Mouse (Mus musculus): ENCODE data around the gene Kcnj3.

The Kcnj3 gene

DNA sequence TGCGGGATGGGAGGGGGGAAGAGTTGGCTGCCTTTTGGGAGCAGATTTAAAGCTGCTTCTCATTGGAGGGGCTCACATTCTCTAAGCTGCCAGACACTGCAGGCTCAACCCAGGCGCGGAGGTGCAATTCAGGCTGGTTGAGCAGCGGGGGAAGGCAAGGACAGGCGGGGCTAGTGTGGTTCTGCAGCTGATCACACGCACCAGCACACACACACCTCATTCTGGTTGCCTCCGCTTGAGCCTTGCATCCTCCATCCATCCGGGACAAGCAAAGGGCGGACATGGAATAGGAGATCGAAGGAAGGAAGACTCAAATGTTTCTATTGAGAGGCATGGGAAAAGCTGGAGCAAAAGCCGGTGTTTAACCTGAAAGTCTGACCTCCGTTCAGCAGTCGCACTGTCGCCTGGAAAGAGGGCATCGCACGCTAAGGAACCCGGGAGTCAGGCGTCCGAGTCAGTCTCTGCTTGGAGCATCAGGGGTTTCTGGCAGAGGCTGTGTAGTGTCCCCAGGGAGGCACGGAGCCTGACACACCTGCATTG, at the start of gene Kcnj3:
Gene Kcnj3 (plus strand): TSS at position 250 of the 540 bp plus-strand sequence.
- in situ Hi-C loops (cut with MboI; ENCODE audit: low pct_unique_long_range_greater_than_20kb in 1 of 2, low sequenced_read_pairs in 2 of 2, unreplicated experiment in 1 of 2): no loop called here

DNA sequence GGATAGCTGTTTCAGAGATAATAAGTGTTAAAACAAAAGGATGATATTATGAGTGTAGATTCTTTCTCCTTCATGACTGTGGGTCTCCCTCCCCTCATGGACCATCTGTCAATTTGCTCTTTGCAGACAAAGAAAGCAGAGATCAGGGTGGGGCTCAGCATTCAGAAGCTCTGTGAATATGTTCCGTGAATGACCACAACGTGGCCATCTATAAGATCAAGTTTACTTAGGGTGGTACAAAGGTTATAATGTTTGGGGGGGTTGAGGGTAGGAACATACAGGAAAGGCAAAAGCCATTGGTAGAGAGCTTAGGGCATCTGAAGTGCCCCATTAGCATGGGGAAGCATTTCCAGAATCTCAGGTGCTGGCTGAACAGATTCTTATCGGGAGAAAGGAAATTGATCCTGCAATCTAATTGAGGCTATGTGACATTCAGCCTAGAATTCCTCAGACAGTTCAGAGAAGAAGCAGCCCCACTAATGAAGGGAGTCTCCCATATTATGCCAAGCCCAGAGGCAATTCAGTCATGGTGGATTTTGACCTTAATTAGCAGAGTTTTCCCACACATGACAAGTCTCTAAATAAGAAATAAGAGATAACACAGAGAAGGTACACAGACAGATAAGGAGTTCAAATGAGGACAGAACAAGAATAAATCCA, 45.3 kb upstream of the Kcnj3 start:
- in situ Hi-C loops (cut with MboI; ENCODE audit: low pct_unique_long_range_greater_than_20kb in 1 of 2, low sequenced_read_pairs in 2 of 2, unreplicated experiment in 1 of 2): no loop called here

DNA sequence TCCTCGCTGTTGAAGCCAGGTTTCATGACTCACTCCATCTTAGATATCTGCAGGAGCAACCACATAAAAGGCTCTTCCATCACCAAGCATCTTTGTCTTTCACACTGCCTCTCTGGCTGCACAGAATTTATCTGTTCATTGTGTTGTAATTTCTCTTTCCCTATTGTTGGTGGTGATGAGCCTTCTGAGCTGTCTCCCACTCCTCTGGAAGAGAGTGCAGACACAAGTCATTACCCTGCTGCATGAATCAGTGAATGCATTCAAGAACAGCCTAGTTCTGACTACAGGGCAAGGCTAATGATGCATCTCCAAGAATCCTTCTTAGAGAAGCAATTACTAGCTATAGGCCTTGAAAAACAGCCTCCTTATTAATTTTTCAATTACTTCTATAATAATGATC, 30.5 kb upstream of the Kcnj3 start:
- in situ Hi-C loops (cut with MboI; ENCODE audit: low pct_unique_long_range_greater_than_20kb in 1 of 2, low sequenced_read_pairs in 2 of 2, unreplicated experiment in 1 of 2): no loop called here

DNA sequence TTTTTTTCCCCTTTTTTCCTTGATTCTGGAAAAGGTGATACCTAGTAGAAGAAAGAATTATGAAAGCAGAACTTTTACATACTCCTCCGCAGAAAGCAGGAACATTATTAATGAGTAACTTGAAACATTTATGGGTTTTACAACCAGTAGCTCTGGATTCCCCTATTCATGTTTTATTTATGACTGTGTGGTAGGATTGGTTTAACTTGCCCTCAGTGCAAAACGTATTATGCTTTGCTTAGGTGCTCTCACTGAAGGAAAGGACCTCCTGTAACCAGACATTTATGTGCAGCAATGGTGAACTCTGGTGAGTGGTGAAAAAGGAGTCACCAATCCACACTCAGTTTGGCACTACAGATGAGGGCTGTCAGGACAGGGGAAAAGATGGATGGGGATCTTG, 8.1 kb upstream of the Kcnj3 start:
- in situ Hi-C loops (cut with MboI; ENCODE audit: low pct_unique_long_range_greater_than_20kb in 1 of 2, low sequenced_read_pairs in 2 of 2, unreplicated experiment in 1 of 2): no loop called here

DNA sequence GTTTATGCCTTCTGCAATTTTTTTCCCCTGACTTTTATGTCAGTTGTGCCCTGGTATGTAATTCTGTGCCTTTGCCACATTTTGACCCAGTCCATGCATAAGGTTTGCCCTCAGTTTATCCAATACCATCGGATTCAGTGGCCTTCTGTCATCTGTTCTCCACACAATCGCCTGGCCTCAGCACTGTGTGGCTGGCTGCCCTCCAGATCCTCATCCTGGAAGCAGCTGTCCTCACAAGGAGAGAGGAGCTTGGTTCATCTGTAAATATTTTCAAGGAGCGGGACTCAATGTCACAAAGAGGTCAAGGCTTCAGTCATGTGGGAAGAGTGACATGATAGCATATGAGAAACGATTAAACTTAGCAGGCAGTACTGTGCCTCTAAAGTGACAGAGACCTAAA, 3.7 kb upstream of the Kcnj3 start:
- in situ Hi-C loops (cut with MboI; ENCODE audit: low pct_unique_long_range_greater_than_20kb in 1 of 2, low sequenced_read_pairs in 2 of 2, unreplicated experiment in 1 of 2): no loop called here

DNA sequence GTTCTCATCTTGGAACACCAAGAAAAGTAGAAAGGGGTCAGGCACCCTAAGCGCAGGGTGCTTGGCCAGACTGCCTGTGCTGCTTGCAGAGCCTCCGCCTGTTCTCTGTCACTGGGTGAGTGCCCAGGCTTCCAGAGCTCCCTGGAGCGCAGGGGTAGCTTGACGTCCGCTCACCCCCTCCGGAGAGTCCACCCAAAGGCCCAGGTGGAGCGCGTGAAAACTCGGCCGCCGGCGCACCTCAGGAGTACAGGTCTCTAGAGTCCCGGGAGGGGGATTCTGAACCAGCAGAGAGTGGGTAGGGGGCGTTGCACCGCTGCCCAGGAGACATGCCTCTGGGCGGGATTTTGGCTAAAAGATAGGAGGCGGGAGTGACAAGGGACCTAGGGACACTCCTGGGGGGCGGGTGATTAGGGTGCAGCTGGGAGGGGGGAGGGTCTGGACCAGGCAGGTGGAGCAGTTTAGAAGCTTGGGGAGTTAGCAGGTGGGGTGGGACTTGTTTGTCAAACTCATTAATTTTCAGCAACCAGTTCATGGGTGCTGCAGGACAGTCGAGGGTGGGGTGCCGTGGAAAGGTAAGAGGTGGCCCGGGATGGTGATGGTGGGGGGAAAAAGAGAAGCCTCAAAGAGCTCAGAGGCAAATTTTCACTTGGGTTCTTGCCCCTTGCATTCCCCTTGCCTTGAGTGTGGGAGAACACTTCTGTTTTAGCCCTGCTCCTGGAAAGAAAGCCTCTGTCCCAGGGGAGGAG, 664 bp downstream of the Kcnj3 start:
- in situ Hi-C loops (cut with MboI; ENCODE audit: low pct_unique_long_range_greater_than_20kb in 1 of 2, low sequenced_read_pairs in 2 of 2, unreplicated experiment in 1 of 2): no loop called here

DNA sequence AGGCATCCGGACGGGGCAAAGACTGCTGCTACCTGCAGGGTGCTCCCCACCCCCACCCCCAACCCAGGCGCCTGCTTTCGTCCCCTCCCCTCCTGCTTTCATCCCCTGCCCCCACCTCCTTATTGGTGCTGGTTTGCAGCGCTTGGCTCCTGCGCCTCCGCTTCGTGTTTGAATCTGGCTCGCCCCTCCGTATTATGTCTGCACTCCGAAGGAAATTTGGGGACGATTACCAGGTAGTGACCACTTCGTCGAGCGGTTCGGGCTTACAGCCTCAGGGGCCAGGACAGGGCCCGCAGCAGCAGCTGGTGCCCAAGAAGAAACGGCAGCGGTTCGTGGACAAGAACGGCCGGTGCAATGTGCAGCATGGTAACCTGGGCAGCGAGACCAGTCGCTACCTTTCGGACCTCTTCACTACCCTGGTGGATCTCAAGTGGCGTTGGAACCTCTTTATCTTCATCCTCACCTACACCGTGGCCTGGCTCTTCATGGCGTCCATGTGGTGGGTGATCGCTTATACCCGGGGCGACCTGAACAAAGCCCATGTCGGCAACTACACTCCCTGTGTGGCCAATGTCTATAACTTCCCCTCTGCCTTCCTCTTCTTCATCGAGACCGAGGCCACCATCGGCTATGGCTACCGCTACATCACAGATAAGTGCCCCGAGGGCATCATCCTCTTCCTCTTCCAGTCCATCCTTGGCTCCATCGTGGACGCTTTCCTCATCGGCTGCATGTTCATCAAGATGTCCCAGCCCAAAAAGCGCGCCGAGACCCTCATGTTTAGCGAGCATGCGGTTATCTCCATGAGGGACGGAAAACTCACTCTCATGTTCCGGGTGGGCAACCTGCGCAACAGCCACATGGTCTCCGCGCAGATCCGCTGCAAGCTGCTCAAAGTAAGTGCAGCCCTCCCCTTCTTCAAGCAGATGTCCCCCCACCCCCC, 1.5 kb downstream of the Kcnj3 start:
- in situ Hi-C loops (cut with MboI; ENCODE audit: low pct_unique_long_range_greater_than_20kb in 1 of 2, low sequenced_read_pairs in 2 of 2, unreplicated experiment in 1 of 2): no loop called here

DNA sequence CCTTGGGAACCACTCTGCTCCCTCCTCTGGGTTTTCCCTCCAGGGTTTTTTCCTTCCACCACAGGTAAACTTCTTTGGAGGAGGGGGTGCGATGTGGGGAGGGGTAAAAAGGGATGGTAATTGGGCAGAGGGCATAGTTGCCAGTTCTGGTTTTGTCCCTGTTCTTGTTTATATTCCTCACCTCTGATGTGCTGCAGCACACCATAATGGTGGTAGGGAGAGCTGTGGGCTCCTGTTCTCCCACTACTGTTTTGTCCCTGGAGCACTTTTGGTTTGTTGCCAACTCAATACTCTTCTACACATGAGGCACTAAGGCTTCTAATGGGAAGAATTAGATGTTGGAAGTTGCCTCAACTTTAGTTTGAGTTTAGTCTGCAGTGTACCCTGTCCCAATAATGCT, 2.2 kb downstream of the Kcnj3 start:
- in situ Hi-C loops (cut with MboI; ENCODE audit: low pct_unique_long_range_greater_than_20kb in 1 of 2, low sequenced_read_pairs in 2 of 2, unreplicated experiment in 1 of 2): no loop called here

DNA sequence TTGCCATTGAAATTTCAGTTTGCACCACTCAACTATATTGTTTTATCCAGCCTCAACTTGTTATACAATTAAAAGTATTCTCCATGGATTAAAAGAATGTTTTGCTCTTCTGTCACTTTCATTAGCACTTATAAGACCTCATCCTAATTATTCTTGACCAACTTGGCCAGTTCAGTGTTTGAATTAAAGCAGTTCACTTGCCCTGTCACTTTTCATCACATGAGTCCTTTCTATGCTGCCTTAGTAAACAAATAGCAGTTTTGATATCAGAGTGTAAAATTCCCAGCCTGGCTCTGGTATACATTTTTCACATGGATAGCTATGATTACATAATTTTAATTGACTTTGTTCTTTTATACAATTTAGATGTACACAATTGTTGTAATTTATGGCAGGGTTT, 3.4 kb downstream of the Kcnj3 start:
- in situ Hi-C loops (cut with MboI; ENCODE audit: low pct_unique_long_range_greater_than_20kb in 1 of 2, low sequenced_read_pairs in 2 of 2, unreplicated experiment in 1 of 2): no loop called here

DNA sequence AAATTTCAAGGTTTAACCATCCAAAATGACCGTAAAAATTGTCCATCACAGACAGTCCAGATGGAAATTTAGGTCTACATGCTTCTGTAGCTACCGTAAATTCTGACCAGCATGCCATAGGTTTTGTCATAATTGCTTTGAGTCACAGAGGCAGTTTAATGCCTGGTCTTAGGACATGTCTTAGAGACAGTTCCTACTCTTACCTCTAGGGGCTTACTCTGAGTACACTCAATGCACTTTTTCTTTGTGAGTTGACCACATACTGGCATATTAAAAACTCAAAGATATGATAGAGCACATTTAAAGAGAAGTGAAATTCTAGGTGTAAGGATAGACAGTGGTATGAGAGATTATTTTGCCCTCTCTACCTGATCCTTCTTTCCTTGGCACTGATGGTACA, 6.2 kb downstream of the Kcnj3 start:
- in situ Hi-C loops (cut with MboI; ENCODE audit: low pct_unique_long_range_greater_than_20kb in 1 of 2, low sequenced_read_pairs in 2 of 2, unreplicated experiment in 1 of 2): no loop called here

DNA sequence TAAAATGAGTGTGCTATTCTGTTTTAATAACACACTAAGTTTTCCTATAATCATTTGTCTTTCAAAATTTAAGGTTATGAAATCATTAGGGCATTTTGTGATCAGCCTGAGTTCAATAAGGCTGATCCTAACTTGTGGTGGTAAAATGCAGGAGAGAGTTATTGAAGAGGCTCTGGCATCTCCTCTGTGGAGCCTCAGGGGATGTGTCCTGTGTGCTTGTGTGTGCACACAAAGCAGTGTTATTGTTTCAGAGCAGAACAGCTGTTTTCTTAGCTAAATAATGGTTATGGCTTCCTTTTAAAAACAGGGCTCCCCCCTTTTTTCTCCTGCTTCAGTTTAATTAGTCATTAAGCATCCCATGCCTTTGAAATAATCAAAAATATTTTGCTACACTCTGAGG, 11.5 kb downstream of the Kcnj3 start:
- in situ Hi-C loops (cut with MboI; ENCODE audit: low pct_unique_long_range_greater_than_20kb in 1 of 2, low sequenced_read_pairs in 2 of 2, unreplicated experiment in 1 of 2): no loop called here

DNA sequence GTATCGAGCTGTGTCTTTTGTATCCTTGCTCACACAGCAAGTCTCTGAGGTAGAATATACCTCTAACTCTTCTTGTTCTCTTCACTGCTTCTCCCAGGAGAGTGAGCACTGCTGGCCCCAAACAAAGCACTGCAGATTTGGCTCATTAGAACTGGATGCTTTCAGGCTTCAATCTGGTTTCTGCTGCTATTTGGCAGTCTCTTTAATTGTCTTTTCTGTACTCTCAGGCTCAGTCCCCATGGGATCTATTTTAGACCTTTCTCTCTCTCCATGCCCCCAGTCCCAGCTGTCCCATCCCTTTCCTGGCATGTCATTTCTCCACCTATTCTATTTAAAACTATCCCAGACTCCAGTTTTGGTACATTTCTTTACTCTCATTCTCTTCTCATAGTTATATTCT, 15.0 kb downstream of the Kcnj3 start:
- in situ Hi-C loops (cut with MboI; ENCODE audit: low pct_unique_long_range_greater_than_20kb in 1 of 2, low sequenced_read_pairs in 2 of 2, unreplicated experiment in 1 of 2): no loop called here

DNA sequence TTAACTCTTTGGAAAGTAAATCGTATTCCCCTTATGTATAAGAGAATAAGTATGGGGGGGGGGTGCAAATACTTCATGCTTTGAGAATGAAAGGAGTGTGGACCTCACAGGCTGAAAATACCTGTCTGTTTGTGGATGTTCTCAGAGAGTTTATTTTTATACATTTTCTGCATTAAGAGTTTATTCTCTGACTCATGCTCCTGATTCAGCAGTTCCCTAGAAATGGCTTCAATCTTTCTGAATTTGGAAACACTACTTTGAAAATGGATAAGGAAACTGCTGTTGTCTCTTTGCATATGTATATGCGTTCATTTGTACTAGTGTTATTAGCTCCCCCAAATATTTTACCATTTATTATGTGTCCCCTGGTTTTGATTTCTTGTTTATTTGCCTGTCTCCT, 23.4 kb downstream of the Kcnj3 start:
- in situ Hi-C loops (cut with MboI; ENCODE audit: low pct_unique_long_range_greater_than_20kb in 1 of 2, low sequenced_read_pairs in 2 of 2, unreplicated experiment in 1 of 2): no loop called here

DNA sequence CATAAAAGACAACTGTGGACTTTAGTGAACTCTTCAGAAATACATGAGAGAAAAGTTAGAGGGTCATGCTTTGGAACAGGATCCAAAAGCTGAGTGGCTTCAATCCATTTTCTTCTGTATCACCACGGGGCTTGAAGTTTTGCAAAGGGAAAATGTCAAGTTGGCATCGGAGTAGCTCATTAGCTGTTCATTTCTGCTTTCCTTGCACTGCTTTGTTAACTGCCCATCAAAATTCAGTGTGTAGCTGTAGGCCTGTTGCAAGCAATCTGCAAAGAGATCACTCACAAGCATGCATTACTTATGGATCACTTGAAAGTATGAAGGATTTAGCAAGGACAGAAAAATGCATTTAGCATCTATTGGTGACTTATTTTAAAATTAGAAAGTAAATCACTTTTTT, 33.4 kb downstream of the Kcnj3 start:
- in situ Hi-C loops (cut with MboI; ENCODE audit: low pct_unique_long_range_greater_than_20kb in 1 of 2, low sequenced_read_pairs in 2 of 2, unreplicated experiment in 1 of 2): no loop called here

DNA sequence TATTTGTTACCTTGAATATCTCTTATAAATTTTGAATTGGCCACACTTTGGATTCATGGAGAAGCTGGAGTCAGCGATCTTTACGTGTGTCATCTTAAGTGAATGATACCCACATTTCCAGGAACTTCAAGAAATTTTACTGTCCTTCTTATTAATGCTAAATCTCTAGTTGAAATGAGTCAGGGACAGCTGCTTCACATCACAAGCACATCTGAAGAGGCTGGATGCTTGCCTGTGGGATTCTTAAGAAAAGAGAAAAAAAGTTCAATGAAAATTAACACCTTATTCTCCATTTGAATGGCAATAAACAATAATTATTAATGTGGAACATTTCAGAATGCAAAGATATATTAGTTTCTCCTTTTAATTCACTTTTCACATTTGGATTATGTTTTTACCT, 34.2 kb downstream of the Kcnj3 start:
- in situ Hi-C loops (cut with MboI; ENCODE audit: low pct_unique_long_range_greater_than_20kb in 1 of 2, low sequenced_read_pairs in 2 of 2, unreplicated experiment in 1 of 2): no loop called here

DNA sequence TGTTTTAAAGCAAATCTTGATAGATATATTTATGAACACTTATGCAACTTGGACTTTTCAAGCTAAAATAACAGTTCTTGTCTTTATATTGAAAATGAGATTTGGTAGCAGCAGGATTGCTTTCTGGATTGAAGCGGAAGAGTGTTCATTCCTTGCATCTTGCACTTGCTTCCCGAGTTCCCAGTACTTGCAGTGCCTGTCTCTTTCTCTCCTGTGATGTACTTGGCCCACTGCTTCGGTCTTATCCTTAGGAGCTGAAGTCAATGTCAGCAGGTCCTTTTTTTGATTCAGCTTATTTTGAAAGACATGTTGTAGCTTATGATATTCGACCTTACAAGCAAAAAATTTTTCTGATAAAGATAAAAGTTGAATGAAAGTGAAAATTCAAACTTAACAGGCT, 43.7 kb downstream of the Kcnj3 start:
- in situ Hi-C loops (cut with MboI; ENCODE audit: low pct_unique_long_range_greater_than_20kb in 1 of 2, low sequenced_read_pairs in 2 of 2, unreplicated experiment in 1 of 2): no loop called here

DNA sequence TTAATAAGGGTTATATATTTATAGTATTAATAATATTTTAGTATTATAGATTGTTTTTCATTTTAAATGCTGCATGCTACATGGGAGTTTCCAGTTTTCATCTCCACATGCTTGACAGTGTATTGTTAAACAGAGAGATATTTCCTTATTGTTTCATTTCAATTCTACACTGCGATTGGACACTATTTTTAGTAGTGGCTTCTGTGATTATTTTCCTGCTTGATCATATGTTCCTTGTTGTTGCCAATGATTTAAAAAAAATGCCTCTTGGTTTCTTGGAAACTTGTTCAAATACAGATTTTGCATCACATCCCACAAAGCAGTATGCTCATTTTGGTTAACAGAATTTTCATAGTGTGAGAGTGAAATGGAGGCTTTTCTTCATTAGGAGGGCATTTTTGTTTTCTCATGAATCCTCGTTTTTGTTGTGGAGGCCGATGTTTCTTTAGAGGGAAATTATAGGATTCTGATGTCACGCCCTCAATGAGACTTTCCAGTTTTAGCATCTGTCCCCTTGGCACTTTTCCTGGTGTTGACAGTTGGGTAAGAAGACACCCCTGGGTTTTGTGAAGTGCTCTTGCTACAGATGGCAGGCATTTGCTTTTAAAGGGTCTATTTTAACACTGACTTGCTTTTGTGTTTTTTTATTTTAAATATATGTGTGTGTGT, 44.3 kb downstream of the Kcnj3 start:
- in situ Hi-C loops (cut with MboI; ENCODE audit: low pct_unique_long_range_greater_than_20kb in 1 of 2, low sequenced_read_pairs in 2 of 2, unreplicated experiment in 1 of 2): no loop called here

DNA sequence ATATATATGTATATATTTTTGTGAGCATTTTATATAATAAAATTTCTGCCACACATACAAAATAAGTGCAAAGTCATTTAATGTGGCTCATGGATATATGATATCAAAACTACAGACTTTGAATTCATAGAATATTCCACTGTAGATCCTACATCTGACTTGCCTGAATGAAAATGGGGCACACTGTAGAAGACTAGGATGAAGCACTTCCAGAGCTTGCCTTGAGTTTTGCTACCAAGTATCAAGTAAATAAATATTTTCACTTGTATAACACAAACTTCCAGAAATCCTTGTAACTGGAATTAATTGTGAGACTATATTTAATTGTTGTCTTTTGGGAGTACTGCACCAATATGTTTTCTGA, 44.8 kb downstream of the Kcnj3 start:
- in situ Hi-C loops (cut with MboI; ENCODE audit: low pct_unique_long_range_greater_than_20kb in 1 of 2, low sequenced_read_pairs in 2 of 2, unreplicated experiment in 1 of 2): no loop called here
